In genomic region chr4:117799904-117800303, GRCm38 (mm10) we compare ENCODE assay signal across 27 mouse cellular contexts. TPM values are rescaled to one million over a fixed set of nuclear protein-coding genes. Genes with fewer than 3 reads are reported as not detected.
A peak's percentile ranks its signal among the peaks of the same experiment; 100 is the strongest.
DNase-seq lines count a peak whose midpoint lies in the region; ATAC-seq and TF ChIP-seq lines count a peak whose summit lies in the region.
"Had no signal": no experiment of that assay in that cellular context is flagged by ENCODE, and none has a peak within 500 bp of the region (broad histone marks: within the 10 kb centered on the region; RNA-seq: fewer than 3 reads in every experiment).

No protein-coding gene starts in this region.

- no peak overlapping the region for H3K4me3 ChIP-seq in intestine, postnatal 0 days (ENCODE audit: low read depth, low read length)
- no peak overlapping the region for H3K4me3 ChIP-seq in intestine, embryonic 16.5 days (ENCODE audit: low read length)
- H3K4me3 ChIP-seq in lung, embryonic 14.5 days (ENCODE audit: low read depth, low read length): no peak overlapping the region
- no peak overlapping the region for H3K4me3 ChIP-seq in small intestine, adult 2 months (ENCODE audit: low read depth, low read length)
- H3K4me3 ChIP-seq: heart, embryonic 13.5 days; liver, embryonic 15.5 days; midbrain, embryonic 10.5 days had no signal

- no peak overlapping the region for H3K27ac ChIP-seq in intestine, postnatal 0 days (ENCODE audit: low read depth, low read length)
- H3K27ac ChIP-seq in intestine, embryonic 16.5 days (ENCODE audit: low read length): no peak overlapping the region
- H3K27ac ChIP-seq in lung, embryonic 14.5 days (ENCODE audit: low read depth): no peak overlapping the region
- no peak overlapping the region for H3K27ac ChIP-seq in small intestine, adult 2 months (ENCODE audit: insufficient read depth, low read depth, low read length)
- H3K27ac ChIP-seq: heart, embryonic 13.5 days; liver, embryonic 15.5 days; midbrain, embryonic 10.5 days had no signal

- no peak overlapping the region for H3K4me2 ChIP-seq in intestine, postnatal 0 days (replicated peaks; ENCODE audit: low read depth)
- no peak overlapping the region for H3K4me2 ChIP-seq in intestine, embryonic 16.5 days (ENCODE audit: low read depth, low read length)
- no peak overlapping the region for H3K4me2 ChIP-seq in lung, embryonic 14.5 days
- H3K4me2 ChIP-seq: heart, embryonic 13.5 days; liver, embryonic 15.5 days had no signal

- no peak overlapping the region for H3K9ac ChIP-seq in intestine, postnatal 0 days (ENCODE audit: low read depth, low read length)
- H3K9ac ChIP-seq in intestine, embryonic 16.5 days (ENCODE audit: low read depth, low read length): no peak overlapping the region
- no peak overlapping the region for H3K9ac ChIP-seq in lung, embryonic 14.5 days
- H3K9ac ChIP-seq: heart, embryonic 13.5 days; liver, embryonic 15.5 days had no signal

- in situ Hi-C loops in Patski (cut with MboI; ENCODE audit: low pct_unique_long_range_greater_than_20kb): no loop called here

- no peak for DNase-seq in lung, embryonic 14.5 days
- DNase-seq in lung, postnatal 36 days: no peak
- DNase-seq in Patski (ENCODE audit: low read depth, low spot score): no peak
- no peak for DNase-seq in urinary bladder, adult 18-20 months (ENCODE audit: low spot score in 2 of 2)
- DNase-seq in heart, postnatal 4 days: no peak
- DNase-seq: adrenal gland, adult 8-10 months; B cell, adult 2 months; cerebellum, adult 8-10 months; gastrocnemius, postnatal 36 days; heart, postnatal 36 days; kidney, adult 8-10 months; layer of hippocampus, postnatal 36 days; lung, postnatal 4 days; right cerebral cortex, postnatal 25 days; thymus, postnatal 36 days had no signal

- 78% methylated on average over 6 of the region's 6 CpGs for WGBS in intestine, postnatal 0 days
- WGBS in intestine, embryonic 16.5 days: 84% methylated on average over 6 of the region's 6 CpGs
- 80% methylated on average over 6 of the region's 6 CpGs for WGBS in lung, embryonic 14.5 days
- WGBS in small intestine, adult 2 months: 86% methylated on average over 6 of the region's 6 CpGs

- no peak for ATAC-seq in intestine, postnatal 0 days
- no peak for ATAC-seq in intestine, embryonic 16.5 days
- ATAC-seq in lung, embryonic 14.5 days (ENCODE audit: insufficient read depth): no peak
- ATAC-seq in Patski: no peak
- ATAC-seq: hindbrain, embryonic 16.5 days had no signal

- H3K36me3 ChIP-seq in intestine, postnatal 0 days (ENCODE audit: control insufficient read depth, insufficient read depth): no peaks in the 10 kb centered on the region
- H3K36me3 ChIP-seq in intestine, embryonic 16.5 days (ENCODE audit: control insufficient read depth, insufficient read depth, low read length): no peaks in the 10 kb centered on the region
- H3K36me3 ChIP-seq in lung, embryonic 14.5 days (ENCODE audit: insufficient read depth): no peaks in the 10 kb centered on the region
- no peaks in the 10 kb centered on the region for H3K36me3 ChIP-seq in small intestine, adult 2 months (ENCODE audit: control insufficient read depth, insufficient read depth, low read length)
- H3K36me3 ChIP-seq: G1E; heart, embryonic 13.5 days; liver, embryonic 15.5 days; midbrain, embryonic 10.5 days had no signal

- H3K4me1 ChIP-seq in intestine, postnatal 0 days (replicated peaks; ENCODE audit: control insufficient read depth, insufficient read depth, low read length): no peaks in the 10 kb centered on the region
- no peaks in the 10 kb centered on the region for H3K4me1 ChIP-seq in intestine, embryonic 16.5 days (ENCODE audit: control insufficient read depth, insufficient read depth, low read length)
- no peaks in the 10 kb centered on the region for H3K4me1 ChIP-seq in lung, embryonic 14.5 days (ENCODE audit: insufficient read depth)
- H3K4me1 ChIP-seq in small intestine, adult 2 months (ENCODE audit: control insufficient read depth, insufficient read depth, insufficient read length, low read length): no peaks in the 10 kb centered on the region
- H3K4me1 ChIP-seq: heart, embryonic 13.5 days; liver, embryonic 15.5 days; midbrain, embryonic 10.5 days had no signal

- H3K9me3 ChIP-seq in intestine, postnatal 0 days (ENCODE audit: control insufficient read depth): no peaks in the 10 kb centered on the region
- no peaks in the 10 kb centered on the region for H3K9me3 ChIP-seq in intestine, embryonic 16.5 days (ENCODE audit: control insufficient read depth, low read length)
- no peaks in the 10 kb centered on the region for H3K9me3 ChIP-seq in lung, embryonic 14.5 days (ENCODE audit: low read depth, low read length)
- H3K9me3 ChIP-seq: G1E; heart, embryonic 13.5 days; liver, embryonic 15.5 days; midbrain, embryonic 10.5 days had no signal

- POLR2A ChIA-PET in Patski (lab: Charles Lee): no interaction called here

- H3K27me3 ChIP-seq in intestine, postnatal 0 days (replicated peaks; ENCODE audit: control insufficient read depth, insufficient read depth, low read length): no peaks in the 10 kb centered on the region
- H3K27me3 ChIP-seq in intestine, embryonic 16.5 days (replicated peaks; ENCODE audit: control insufficient read depth, insufficient read depth, low read length): no peaks in the 10 kb centered on the region
- H3K27me3 ChIP-seq in lung, embryonic 14.5 days (ENCODE audit: insufficient read depth, low read length): no peaks in the 10 kb centered on the region
- no peaks in the 10 kb centered on the region for H3K27me3 ChIP-seq in Patski
- no peaks in the 10 kb centered on the region for H3K27me3 ChIP-seq in small intestine, adult 2 months (ENCODE audit: control insufficient read depth, insufficient read depth, low read length)
- H3K27me3 ChIP-seq: heart, embryonic 13.5 days; liver, embryonic 15.5 days had no signal

- no peak for TF ChIP-seq POLR2A in small intestine, adult 2 months (IDR thresholded peaks at IDR 0.05; ENCODE audit: low read depth, low read length)

- CTCF ChIA-PET in Patski (lab: Charles Lee): no interaction called here

- TF ChIP-seq CTCF in intestine, postnatal 0 days (IDR thresholded peaks at IDR 0.05; ENCODE audit: low read depth): peak; percentile 42
- TF ChIP-seq CTCF in lung, embryonic 14.5 days (IDR thresholded peaks at IDR 0.05; ENCODE audit: low read depth): peak; percentile 14; the same call in 1 of the 2 replicates
- TF ChIP-seq CTCF in Patski (IDR thresholded peaks at IDR 0.05): peak; percentile 41
- peak; percentile 18; the same call in 1 of the 2 replicates for TF ChIP-seq CTCF in small intestine, adult 2 months (IDR thresholded peaks at IDR 0.05; ENCODE audit: extremely low read depth, insufficient read length, insufficient replicate concordance, low read depth, low read length)

RNA-seq across cellular contexts. Expression of gene Slc6a9, which starts 34.4 kb away (rescaled TPM):
- 4.9 and 5.8 TPM in 2 replicates for polyA plus RNA-seq in intestine, postnatal 0 days (2015; fragmentation: Nextera tagmentation; extraction: Ambion mirVana)
- 10.1 and 10.8 TPM in 2 replicates for polyA plus RNA-seq in intestine, embryonic 16.5 days (2015; fragmentation: Nextera tagmentation; extraction: Ambion mirVana)
- 7.2 and 9.7 TPM in 2 replicates for polyA plus RNA-seq in lung, embryonic 14.5 days (2014; fragmentation: Nextera tagmentation; extraction: Ambion mirVana)
- polyA plus RNA-seq in Patski (2021): 12.8 TPM
- 42.8 and 49.1 TPM in 2 replicates for polyA plus RNA-seq in small intestine, adult 2 months (2012; rRNA removed)
- 1 to 10 TPM; 3.2 to 4.1 TPM for total RNA-seq in heart, postnatal 4 days (2021)

RNA-seq across cellular contexts. Expression of gene Klf17, which starts 34.5 kb away (rescaled TPM):
- polyA plus RNA-seq in intestine, postnatal 0 days (2015; fragmentation: Nextera tagmentation; extraction: Ambion mirVana): not detected in 2 replicates
- polyA plus RNA-seq in intestine, embryonic 16.5 days (2015; fragmentation: Nextera tagmentation; extraction: Ambion mirVana): not detected in 2 replicates
- not detected in 2 replicates for polyA plus RNA-seq in lung, embryonic 14.5 days (2014; fragmentation: Nextera tagmentation; extraction: Ambion mirVana)
- not detected for polyA plus RNA-seq in Patski (2021)
- polyA plus RNA-seq in small intestine, adult 2 months (2012; rRNA removed): not detected in 2 replicates
- total RNA-seq in heart, postnatal 4 days (2021): not detected
- total RNA-seq: adrenal gland, adult 8-10 months; common myeloid progenitor, adult 5-6 weeks; G1E; gastrocnemius, postnatal 36 days; heart, postnatal 36 days; layer of hippocampus, postnatal 36 days; left cerebral cortex, postnatal 36 days had no signal
- polyA plus RNA-seq: embryonic facial prominence, embryonic 11.5 days; G1E; heart, embryonic 13.5 days; hindbrain, embryonic 16.5 days; liver, embryonic 15.5 days; midbrain, embryonic 10.5 days; neural tube, embryonic 14.5 days had no signal
